ENCODE assay signal across 8 mouse cellular contexts in genomic region chr15:27593717-27594116, GRCm38 (mm10). TPM values are rescaled to one million over a fixed set of nuclear protein-coding genes. Genes with fewer than 3 reads are reported as not detected.
DNase-seq lines count a peak whose midpoint lies in the region; ATAC-seq and TF ChIP-seq lines count a peak whose summit lies in the region.
"Had no signal": no experiment of that assay in that cellular context is flagged by ENCODE, and none has a peak within 500 bp of the region (broad histone marks: within the 10 kb centered on the region; RNA-seq: fewer than 3 reads in every experiment).

No protein-coding gene starts in this region.

- peak overlapping the region; percentile 94; the same call in 1 of the 2 replicates for H3K27ac ChIP-seq in layer of hippocampus, adult 2 months

- peak in 1 of 2 experiments; percentile 45 for DNase-seq in layer of hippocampus, adult 2 months (ENCODE audit: low spot score in 2 of 2)
- DNase-seq in layer of hippocampus, adult 9-10 months (ENCODE audit: low spot score) = no peak
- peak; percentile 47 for DNase-seq in ES-CJ7 (ENCODE audit: low read depth, low spot score)
- DNase-seq in adrenal gland, adult 8-10 months = peak; percentile 30
- DNase-seq in kidney, postnatal 14 days = peak; percentile 29
- DNase-seq in B cell, adult 2 months = no peak

- peak; percentile 76 for TF ChIP-seq CTCF in layer of hippocampus, adult 2 months (conservative IDR thresholded peaks at IDR 0.05)

- H3K4me3 ChIP-seq in layer of hippocampus, adult 2 months = no peak overlapping the region

- ATAC-seq in erythroblast, adult 5-6 weeks (replicated peaks; ENCODE audit: low FRiP score, poor library complexity, severe bottlenecking) = no peak
- ATAC-seq: midbrain, embryonic 16.5 days had no signal

RNA-seq across cellular contexts. Expression of gene Otulin, which starts 36.8 kb away (rescaled TPM):
- 10 to 100 TPM; 19.4 to 23.1 TPM for total RNA-seq in layer of hippocampus, adult 2 months (2021)
- total RNA-seq in adrenal gland, adult 8-10 months (2022) = 10 to 100 TPM; 37.2 to 42.8 (median 40.0) TPM
- 18.4 and 52.8 TPM in 2 replicates for total RNA-seq in erythroblast, adult 5-6 weeks (2015; ENCODE audit: low replicate concordance)
- 11.2 and 11.8 TPM in 2 replicates for total RNA-seq in erythroblast, adult 5-6 weeks (2017; ENCODE audit: low replicate concordance)

Comparison
In these comparisons a context has a peak if more than half of its experiments do, and no peak if none do; other contexts are left out.
1. DNase-seq: peak in ES-CJ7 (single experiment), adrenal gland, adult 8-10 months (single experiment) and kidney, postnatal 14 days (single experiment); none in layer of hippocampus, adult 9-10 months (single experiment) and B cell, adult 2 months (0 of 2).